Mouse (Mus musculus): ENCODE results near the gene Oas1a. TPM values are rescaled to one million over a fixed set of nuclear protein-coding genes. Genes with fewer than 3 reads are reported as not detected.

Gene Oas1a
- total RNA-seq, 2 experiments from 2014 or later, result 12.0 TPM

Other genes with a start within 250 kb of the Oas1a start
- 0.10 TPM in 1 of 2 replicates, not detected in the other for gene Dtx1, start 195.6 kb downstream of the Oas1a start, total RNA-seq (2015)
- not detected in 2 replicates for gene Dtx1, start 195.6 kb downstream of the Oas1a start, total RNA-seq (2017)
- 1.6 and 2.9 TPM in 2 replicates for gene Oas2, start 157.7 kb downstream of the Oas1a start, total RNA-seq (2015)
- 0.12 and 0.30 TPM in 2 replicates for gene Oas2, start 157.7 kb downstream of the Oas1a start, total RNA-seq (2017)
- 1.1 and 1.5 TPM in 2 replicates for gene Oas3, start 129.9 kb downstream of the Oas1a start, total RNA-seq (2015)
- 1.1 and 1.3 TPM in 2 replicates for gene Oas3, start 129.9 kb downstream of the Oas1a start, total RNA-seq (2017)
- gene Oas1e, start 112.0 kb downstream of the Oas1a start, total RNA-seq (2015), result not detected in 2 replicates
- gene Oas1e, start 112.0 kb downstream of the Oas1a start, total RNA-seq (2017), result not detected in 2 replicates
- 0.83 and 1.6 TPM in 2 replicates for gene Oas1c, start 95.0 kb downstream of the Oas1a start, total RNA-seq (2015)
- gene Oas1c, start 95.0 kb downstream of the Oas1a start, total RNA-seq (2017), result 2.4 and 6.3 TPM in 2 replicates
- not detected in 2 replicates for gene Oas1f, start 60.2 kb downstream of the Oas1a start, total RNA-seq (2015)
- not detected in 2 replicates for gene Oas1f, start 60.2 kb downstream of the Oas1a start, total RNA-seq (2017)
- not detected in 2 replicates for gene Oas1h, start 46.1 kb downstream of the Oas1a start, total RNA-seq (2015)
- not detected in 2 replicates for gene Oas1h, start 46.1 kb downstream of the Oas1a start, total RNA-seq (2017)
- gene Oas1g, start 19.9 kb downstream of the Oas1a start, total RNA-seq (2015), result 0.54 and 1.6 TPM in 2 replicates
- 0.91 and 2.4 TPM in 2 replicates for gene Oas1g, start 19.9 kb downstream of the Oas1a start, total RNA-seq (2017)
- gene Oas1d, start 7.0 kb upstream of the Oas1a start, total RNA-seq (2015), result not detected in 2 replicates
- gene Oas1d, start 7.0 kb upstream of the Oas1a start, total RNA-seq (2017), result not detected in 2 replicates
- gene Rph3a, start 102.6 kb upstream of the Oas1a start, total RNA-seq (2015), result not detected in 2 replicates
- gene Rph3a, start 102.6 kb upstream of the Oas1a start, total RNA-seq (2017), result not detected in 2 replicates